Mouse (Mus musculus) CD4-positive, CD25-positive, alpha-beta regulatory T cell, adult 2 months (primary cell): Measurements from ENCODE around the gene Plekha4.
"Not testable (repeated sequence)": the region's sequence is repeated elsewhere in the genome, so short reads cannot be mapped to it uniquely, and the experiment has no call there.

Experiments used
- DNase-seq: peaks from one replicate; pipeline ENCODE4 v3.0.0-alpha.2; 2012; ENCODE audit warnings: low read depth, low spot score

The Plekha4 gene

GRCm38 (mm10) chr7:45509181-45509882 is 16.8 kb upstream of the Plekha4 start:
- no peak for DNase-seq

DNA sequence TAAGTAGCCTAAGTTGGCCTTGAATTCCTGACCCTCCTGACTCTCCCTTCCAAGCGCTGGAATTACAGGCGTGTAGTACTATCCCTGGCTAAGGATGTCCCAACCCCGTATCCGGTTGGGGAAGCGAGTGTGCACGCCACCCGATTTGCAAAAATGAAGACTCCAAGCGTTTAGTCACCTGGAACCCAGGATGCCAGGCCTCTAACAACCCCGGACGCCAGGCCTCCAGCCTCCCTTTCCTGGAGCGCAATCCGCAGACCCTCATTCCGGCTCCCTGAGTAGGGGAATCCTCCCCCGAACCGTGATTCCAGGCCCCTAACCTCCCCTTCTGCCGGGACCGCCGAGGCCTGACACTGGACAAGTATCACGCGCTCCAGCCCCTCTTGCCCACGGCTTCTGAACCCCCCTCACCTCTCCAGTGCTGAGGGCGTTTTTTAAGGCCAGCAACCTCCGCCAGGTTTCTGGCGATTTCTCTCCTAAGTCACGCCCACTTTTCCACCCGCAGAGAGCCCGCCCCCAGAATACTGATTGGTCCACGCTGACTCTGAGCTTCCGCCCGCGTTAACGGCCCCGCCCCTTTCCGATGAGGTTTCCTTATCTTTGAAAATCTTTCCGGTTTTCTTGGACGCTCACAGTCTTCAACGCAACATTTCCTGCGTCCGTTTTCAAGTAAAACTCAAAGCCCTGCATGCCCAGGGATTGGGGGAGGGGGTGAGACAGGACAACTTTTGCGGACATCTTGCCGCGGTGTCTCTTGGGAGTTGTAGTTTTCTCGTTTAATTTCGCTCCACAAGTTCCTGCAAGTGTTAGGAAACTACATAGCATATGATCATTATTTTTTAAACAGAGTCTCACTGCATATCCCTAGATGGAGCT is 16.0 kb upstream of the Plekha4 start, which contains the start of gene Nucb1:
Gene Nucb1 (minus strand): TSS at position 495 of the 876 bp plus-strand sequence.
- peak; percentile 93 for DNase-seq

DNA sequence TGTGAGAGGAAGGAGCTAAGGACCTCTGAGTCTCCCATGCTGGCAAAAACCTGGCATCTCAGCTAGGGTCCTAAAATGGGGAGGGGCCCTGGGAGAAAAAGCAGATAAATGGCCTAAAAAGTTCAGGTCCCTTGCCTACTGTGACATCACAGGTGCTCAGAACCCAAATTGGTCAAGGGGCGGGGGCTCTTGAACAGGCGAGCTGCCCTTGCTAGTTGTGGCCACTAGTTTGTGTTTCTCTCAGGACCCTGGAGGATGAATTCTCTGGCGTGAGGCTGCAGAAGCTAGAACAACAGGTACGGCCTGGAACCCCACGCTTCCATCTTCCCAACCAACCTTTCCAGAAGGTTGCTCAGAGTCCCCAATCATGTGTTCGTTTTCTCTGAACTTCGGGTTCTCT is 11.7 kb upstream of the Plekha4 start:
- no peak for DNase-seq

GRCm38 (mm10) chr7:45515436-45515835 is 10.7 kb upstream of the Plekha4 start:
- no peak for DNase-seq

DNA sequence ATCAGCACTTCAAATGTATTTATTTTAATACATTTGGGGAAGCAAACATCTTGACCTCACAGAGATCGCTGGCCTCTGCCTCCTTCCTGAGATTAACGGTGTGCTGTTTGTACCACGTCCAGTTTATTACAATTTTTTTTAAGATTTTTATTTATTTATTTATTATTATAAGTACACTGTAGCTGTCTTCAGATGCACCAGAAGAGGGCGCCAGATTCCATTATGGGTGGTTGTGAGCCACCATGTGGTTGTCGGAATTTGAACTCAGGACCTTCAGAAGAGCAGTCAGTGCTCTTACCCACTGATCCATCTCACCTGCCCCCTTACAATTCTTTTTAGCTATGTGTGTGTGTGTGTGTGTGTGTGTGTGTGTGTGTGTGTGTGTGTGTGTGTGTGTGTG is 9.3 kb upstream of the Plekha4 start:
- not testable (repeated sequence) for DNase-seq

DNA sequence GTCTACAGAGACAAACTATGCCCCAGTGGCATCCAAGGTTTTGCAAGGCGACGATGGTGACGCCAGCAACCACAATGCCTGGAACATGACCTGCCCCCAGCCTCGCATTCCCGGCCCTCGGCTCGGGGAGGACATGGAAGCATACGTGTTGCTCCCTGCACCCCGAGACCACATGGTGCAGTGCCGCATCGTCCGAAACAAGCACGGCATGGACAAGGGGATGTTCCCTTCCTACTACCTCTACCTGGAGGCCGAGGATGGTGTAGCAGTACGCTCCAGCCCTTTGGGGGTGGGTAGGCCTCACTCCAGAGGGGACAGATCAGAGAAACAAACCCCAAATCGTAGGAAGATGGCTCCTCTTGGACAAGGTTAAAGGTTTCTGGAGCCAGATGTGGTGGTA is 7.5 kb upstream of the Plekha4 start:
- no peak for DNase-seq

GRCm38 (mm10) chr7:45519345-45520120 is 6.6 kb upstream of the Plekha4 start:
- DNase-seq = peak; percentile 36

DNA sequence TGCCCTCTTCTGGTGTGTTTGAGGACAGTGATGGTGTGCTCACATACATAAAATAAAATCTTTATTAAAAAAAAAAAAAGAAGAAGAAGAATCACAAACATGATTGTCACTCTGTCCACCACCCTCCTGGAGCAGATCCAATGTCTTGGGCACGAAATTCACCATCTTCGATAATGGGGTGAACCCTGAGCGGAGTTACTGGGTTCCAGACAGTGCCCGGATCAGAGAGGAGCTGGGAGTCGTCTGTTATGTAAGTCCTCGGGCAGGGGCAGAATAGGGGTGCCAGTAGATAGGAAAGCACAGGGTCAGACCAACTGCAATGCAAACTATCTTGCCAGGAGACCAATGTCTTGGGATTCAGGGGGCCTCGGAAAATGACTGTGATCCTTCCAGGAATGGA is 5.5 kb upstream of the Plekha4 start:
- DNase-seq = no peak

DNA sequence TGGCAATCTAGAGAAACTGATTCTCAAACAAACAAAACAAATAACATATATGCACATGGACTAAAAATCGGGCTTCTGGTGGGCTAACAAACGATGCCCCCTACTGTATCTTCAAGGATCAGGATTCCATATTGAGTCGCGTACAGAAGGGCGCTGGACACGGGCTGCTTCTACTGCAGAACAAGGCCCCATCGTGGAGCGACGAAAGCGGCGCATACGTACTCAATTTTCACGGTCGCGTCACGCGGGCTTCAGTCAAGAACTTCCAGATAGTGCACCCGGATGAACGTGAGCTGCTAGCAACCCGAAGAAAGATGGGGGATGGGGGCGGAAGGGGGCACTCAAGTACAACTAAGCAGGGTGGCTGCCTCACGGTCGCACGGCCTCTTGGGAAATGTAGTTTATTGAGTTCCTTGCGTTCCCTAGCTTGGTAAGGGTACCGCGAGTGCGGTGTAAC is 4.4 kb upstream of the Plekha4 start:
- peak; percentile 96 for DNase-seq

GRCm38 (mm10) chr7:45522194-45522752 is 3.9 kb upstream of the Plekha4 start:
- peak; percentile 48 for DNase-seq

DNA sequence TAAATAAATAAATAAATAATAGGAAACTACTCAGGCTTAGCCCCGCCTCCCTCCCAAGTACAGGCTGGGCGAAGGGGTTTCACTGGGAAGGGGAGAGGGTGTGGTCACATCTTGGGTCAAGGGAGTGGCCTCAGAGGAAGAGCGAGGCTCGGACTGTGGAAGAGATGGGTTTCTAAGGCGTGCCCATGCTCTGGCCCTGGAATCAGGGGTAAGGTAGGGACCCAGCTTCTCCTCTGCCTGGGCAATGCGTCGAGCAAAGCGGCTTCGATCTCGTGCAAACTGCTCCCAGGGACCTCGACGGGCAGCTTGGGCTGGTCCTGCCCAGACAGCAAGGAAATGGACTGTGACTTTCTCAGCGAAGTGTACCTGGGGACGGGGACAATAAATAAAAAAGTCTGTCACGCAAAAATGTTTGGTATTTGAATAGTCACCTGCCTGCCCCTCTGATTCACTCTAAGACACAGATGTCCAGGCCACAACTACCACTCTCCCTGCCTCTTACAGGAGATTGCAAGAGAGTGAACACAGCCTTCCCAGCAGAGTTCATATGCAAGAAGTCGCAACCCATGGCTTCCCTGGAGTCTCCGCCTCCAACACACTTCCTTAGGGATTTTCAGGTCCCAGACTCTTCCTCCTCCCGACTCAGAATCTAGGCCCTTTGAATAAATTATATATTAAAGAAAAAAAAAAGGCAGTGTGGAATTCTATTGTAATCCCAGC is 3.0 kb upstream of the Plekha4 start:
- DNase-seq = peak; percentile 51

DNA sequence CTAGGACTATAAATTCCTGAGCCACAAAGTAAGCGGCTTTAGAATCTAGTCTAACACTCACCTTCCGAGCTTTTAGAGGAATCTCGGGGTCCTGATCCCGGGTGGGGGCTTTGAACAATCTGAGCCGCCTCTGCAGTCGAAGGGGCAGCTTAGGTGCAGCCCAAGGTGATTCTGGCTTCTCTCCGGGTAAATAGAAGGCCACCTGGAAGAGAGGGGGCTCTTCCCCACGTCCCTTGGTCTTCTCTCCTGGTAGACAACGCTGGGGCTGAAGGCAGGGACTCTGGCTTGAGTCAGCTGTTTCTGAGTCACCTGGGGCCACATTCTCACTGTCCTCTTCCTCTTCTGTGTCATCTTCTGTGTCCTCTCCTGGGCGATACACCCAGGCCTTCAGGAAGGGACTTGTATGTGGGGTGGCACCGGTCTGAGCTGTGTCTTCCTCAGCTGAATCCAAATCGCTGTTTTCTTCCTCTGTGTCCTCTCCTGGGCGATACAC is 2.4 kb upstream of the Plekha4 start:
- peak; percentile 43 for DNase-seq

DNA sequence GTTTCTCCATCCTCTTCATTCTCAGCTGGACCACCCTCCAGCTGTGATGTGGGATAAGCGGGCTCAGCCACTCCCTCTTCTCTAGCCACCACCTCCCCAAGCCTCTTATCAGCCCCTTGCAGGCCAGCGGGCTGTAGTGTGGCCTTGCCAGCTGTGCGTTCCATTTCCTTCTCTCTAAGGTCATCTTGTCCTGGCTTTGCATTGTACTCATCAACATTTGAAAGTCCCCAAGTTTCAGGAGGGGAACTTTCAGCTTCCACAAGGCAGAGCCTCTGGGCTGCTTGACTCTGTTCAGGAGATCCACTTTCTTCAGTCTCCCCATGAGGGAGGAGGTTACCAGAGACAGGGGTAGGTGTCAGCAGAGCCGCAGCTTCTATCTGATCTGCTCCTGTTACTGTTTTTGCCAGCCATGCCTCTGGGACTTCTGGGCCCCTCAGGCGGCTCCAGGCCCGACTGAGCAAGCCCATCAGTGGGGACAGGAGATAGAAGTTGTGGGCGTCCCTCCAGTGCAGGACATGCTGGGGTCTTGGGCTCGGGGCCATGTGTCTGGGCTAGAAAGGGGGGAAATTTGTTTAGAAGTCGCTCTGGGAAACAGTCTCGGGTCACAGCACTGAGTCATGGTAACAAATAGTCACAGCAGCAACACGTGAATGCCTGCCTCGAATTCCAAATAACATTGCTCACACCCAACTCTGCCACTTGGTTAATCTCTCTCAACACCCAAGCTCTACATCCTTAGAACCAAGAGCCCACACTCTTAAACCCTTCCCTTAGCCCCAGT is 1.1 kb upstream of the Plekha4 start:
- peak; percentile 54 for DNase-seq

DNA sequence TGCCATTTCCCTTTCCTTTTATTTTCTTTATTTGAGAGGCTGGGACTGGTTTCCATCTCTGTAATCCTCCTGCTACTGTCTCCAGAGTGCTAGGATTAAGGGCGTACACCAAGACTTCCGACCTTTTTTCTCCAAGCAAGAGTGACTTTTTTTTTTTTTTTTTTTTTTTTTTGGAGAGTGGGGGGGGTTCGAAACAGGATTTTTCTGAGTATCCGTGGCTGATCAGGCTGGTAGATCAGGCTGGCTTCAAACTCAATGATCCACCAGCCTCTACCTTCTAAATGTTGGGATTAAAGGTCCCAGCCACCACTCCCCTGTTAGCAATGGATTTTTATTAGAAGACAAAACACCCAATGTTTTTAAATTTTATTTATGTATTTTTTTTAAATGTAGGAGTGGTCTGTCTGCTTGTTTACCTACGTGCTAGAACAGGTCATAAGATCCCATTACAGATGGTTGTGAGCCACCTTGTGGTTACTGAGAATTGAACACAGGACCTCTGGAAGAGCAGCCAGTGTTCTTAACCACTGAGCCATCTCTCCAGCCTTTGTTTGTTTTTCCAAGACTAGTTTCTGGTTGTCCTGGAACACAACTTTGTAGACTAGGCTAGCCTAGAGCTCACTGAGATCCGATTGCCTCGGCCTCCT is 467 bp downstream of the Plekha4 start:
- peak; percentile 72 for DNase-seq

DNA sequence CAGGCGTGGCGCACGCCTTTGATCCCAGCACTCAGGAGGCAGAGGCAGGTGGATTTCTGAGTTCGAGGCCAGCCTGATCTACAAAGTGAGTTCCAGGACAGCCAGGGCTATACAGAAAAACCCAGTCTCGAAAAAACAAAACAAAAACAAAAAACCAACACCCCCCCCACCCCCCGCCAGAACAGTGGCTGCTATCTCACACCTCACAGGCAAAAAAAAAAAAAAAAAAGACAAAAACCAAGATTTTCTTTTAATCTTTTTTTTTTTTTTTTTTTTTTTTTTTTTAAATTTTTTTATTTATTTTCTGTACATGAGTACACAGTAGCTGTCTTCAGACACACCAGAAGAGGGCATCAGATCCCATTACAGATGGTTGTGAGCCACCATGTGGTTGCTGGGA is 1.0 kb downstream of the Plekha4 start:
- peak; percentile 39 for DNase-seq

GRCm38 (mm10) chr7:45529461-45529860 is 3.3 kb downstream of the Plekha4 start:
- peak; percentile 19 for DNase-seq

GRCm38 (mm10) chr7:45530643-45531042 is 4.5 kb downstream of the Plekha4 start:
- DNase-seq = no peak

GRCm38 (mm10) chr7:45535676-45536075 is 9.5 kb downstream of the Plekha4 start:
- no peak for DNase-seq

- no peak for DNase-seq
Observed at GRCm38 (mm10) chr7:45537602-45538001, 11.5 kb downstream of the Plekha4 start.
